Mouse (Mus musculus): ENCODE results near the gene Fcho1. TPM values are rescaled to one million over a fixed set of nuclear protein-coding genes. Genes with fewer than 3 reads are reported as not detected.

The Fcho1 gene
- total RNA-seq, 2 experiments from 2014 or later: not detected

GRCm38 (mm10) chr8:71687616-71688015, 37.9 kb downstream of the Fcho1 start:
- DNase-seq: no peak
- TF ChIP-seq CTCF (IDR thresholded peaks at IDR 0.05): no peak
- Histone ChIP-seq H3K4me3 (no peak overlapping the region), H3K27ac (no peak overlapping the region)
- intact Hi-C loops (cut with DNase I): no loop called here

DNA sequence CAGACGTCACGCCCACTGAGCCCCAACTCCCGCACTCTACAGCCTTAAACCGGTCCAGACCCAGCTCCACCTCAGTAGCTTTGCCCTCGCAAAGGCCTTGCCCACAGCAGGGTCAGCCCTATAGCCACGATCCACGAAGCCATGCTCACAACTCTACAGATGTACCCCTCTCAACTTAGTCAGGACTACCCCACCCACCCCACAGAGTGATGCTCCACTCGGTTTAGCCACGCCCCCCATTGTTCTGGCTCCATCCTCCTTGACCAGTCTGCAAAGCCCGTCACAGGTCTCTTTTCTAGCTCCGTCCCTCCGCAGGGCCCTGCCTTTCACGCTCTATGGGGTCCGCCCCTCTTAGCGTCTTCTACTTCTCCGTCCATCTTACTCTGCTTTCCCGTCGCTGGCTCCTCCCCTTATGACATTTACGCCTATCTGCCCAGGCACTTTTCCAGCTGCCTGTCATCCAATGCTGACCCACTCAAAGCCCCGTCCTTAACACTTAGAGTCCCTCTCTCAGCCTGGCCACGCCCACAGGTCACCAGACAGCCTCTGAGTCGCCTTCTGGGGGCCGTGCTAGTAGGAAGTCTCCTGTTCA, 39.3 kb downstream of the Fcho1 start:
- Histone ChIP-seq H3K4me3 (no peak overlapping the region), H3K27ac (no peak overlapping the region)
- TF ChIP-seq CTCF (IDR thresholded peaks at IDR 0.05): no peak
- DNase-seq: no peak
- intact Hi-C loops (cut with DNase I): no loop called here

GRCm38 (mm10) chr8:71685573-71685972, 39.9 kb downstream of the Fcho1 start:
- intact Hi-C loops (cut with DNase I): no loop called here
- no peak for TF ChIP-seq CTCF (IDR thresholded peaks at IDR 0.05)
- no peak for DNase-seq
- Histone ChIP-seq H3K4me3 (no peak overlapping the region), H3K27ac (no peak overlapping the region)

- intact Hi-C loops (cut with DNase I): no loop called here
- no peak for TF ChIP-seq CTCF (IDR thresholded peaks at IDR 0.05)
- no peak for DNase-seq
- Histone ChIP-seq H3K4me3 (no peak overlapping the region), H3K27ac (no peak overlapping the region)
Observed at GRCm38 (mm10) chr8:71684701-71685100, 40.8 kb downstream of the Fcho1 start.

DNA sequence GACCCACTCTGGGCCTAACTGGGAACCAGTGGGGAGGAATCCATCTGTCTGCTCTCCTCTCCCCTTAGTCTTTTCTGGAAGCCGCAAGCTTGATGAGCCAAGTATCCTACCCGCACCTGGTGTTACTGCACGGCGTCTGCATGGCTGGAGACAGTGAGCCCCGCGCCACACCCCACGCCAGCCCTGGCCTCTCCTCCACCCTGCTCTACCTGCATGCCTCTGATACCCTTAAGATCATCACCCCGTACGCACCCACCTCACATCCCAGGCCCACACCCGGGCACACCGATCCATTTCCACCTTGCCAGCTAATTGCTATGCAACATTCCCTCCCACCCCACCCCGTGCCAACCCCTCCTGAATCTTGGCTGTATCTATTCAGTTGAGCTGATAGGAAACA, 42.7 kb downstream of the Fcho1 start:
- intact Hi-C loops (cut with DNase I): no loop called here
- no peak for TF ChIP-seq CTCF (IDR thresholded peaks at IDR 0.05)
- no peak for DNase-seq
- Histone ChIP-seq H3K27ac (no peak overlapping the region), H3K4me3 (no peak overlapping the region)

DNA sequence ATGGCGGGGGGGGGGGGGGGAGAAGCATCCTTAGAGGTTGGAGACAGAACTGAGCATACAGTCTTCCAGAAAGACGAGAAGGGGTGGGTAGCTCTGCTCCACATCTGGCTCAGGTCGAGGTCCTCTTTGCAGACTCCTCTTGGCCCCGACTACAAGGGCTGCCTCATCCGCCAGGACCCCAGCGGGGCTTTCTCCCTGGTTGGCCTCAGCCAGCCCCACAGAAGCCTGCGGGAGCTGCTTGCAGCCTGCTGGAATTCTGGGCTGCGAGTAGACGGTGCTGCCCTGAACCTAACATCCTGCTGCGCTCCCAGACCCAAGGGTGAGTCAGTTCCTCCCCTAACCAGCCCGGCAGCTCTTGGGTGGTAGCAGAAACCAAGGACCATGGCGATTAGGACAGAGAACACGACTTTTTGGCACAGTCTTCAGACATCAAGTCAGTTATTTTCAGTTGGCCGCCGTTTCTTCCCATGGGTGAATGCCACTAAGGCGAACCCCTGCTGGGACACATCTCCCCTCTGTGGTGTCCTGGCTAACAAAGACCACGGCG, 44.1 kb downstream of the Fcho1 start:
- no peak for TF ChIP-seq CTCF (IDR thresholded peaks at IDR 0.05)
- intact Hi-C loops (cut with DNase I): no loop called here
- Histone ChIP-seq H3K4me3 (no peak overlapping the region), H3K27ac (no peak overlapping the region)
- DNase-seq: no peak

DNA sequence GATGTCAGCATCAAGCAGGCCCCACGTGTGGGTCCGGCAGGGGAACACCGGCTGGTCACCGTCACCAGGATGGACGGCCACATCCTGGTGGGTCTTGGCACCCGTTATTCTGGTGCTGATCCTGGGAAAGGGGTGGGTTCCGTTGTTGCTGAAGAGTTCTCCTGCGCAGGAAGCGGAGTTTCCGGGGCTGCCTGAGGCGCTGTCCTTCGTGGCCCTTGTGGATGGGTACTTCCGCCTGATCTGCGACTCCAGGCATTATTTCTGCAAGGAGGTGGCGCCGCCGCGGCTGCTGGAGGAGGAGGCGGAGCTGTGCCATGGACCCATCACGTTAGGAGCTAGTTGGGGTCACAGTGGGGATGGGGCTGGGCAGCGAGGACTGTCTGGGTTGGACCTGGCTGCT, 45.0 kb downstream of the Fcho1 start:
- Histone ChIP-seq H3K27ac (no peak overlapping the region), H3K4me3 (no peak overlapping the region)
- no peak for TF ChIP-seq CTCF (IDR thresholded peaks at IDR 0.05)
- intact Hi-C loops (cut with DNase I): no loop called here
- DNase-seq: no peak

DNA sequence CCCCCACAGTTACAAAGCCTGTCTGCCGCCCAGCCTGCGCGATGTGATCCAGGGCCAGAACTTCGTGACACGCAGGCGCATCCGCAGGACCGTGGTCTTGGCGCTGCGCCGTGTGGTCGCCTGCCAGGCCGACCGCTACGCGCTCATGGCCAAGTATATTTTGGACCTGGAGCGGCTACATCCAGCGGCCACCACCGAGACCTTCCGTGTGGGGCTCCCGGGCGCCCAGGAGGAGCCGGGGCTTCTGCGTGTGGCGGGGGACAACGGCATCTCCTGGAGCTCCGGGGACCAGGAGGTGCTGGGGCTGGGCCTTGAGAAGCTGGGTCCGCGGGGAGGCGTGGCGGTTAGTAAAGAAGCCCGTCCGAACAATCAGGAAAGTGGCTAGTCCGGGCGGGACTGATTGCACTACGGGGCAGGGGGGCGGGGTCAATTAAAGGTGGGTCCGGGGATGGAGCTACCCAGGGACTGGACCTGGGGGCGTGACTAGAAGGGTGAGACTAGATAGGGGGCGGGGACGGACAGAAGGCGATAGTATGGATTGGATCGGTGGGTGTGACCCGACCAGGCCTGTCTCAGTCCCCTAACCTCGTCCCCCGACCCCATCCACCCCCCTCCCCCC, 45.9 kb downstream of the Fcho1 start:
- TF ChIP-seq CTCF (IDR thresholded peaks at IDR 0.05): no peak
- Histone ChIP-seq H3K27ac (no peak overlapping the region), H3K4me3 (peak overlapping the region; percentile 56)
- DNase-seq: peak; percentile 57
- intact Hi-C loops (cut with DNase I): no loop called here

DNA sequence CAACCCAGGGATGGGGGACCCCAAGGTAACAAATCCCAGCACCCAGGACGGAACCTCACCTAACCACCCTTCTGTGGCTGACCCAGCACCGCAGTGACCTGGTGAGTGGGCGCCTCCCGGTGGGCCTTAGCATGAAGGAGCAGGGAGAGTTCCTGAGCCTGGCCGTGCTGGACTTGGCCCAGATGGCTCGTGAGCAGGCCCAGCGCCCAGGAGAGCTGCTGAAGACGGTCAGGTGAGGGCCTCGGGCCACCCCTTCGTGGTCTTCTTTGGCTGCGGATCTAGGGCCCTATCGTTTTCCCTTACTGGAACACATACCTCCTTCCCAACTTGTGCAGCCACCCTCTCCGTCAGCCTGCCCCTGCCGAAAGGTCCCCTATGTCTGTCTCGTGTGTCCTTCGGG, 46.4 kb downstream of the Fcho1 start:
- intact Hi-C loops (cut with DNase I): no loop called here
- TF ChIP-seq CTCF (IDR thresholded peaks at IDR 0.05): no peak
- Histone ChIP-seq H3K4me3 (peak overlapping the region; percentile 56), H3K27ac (no peak overlapping the region)
- DNase-seq: no peak

- no peak for DNase-seq
- H3K27ac ChIP-seq: no peak overlapping the region; the same call in 1 of the 2 replicates
- no peak overlapping the region; the same call in 1 of the 2 replicates for H3K4me3 ChIP-seq
- intact Hi-C loops (cut with DNase I): no loop called here
- no peak for TF ChIP-seq CTCF (IDR thresholded peaks at IDR 0.05)
Observed at GRCm38 (mm10) chr8:71678216-71678615, 47.3 kb downstream of the Fcho1 start.

DNA sequence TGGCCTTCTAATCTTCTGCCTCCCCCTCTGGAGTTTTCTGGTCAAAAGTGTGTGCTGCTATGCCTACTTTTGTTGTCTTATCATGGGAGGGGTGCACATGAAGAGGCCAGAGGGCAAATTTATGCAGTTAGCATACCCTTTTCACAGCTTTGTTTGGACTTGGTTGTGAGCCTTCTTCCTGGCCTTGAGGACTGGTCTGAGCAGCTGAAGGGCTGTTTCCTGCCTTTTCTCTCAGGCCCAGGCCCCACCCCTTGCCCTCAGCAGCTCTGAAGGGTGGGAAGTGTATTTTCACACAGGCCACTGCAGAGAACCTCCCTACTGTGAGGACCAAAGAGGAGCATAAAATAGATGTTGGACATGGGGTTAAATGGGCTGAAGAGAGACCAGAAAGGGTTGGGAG, 48.0 kb downstream of the Fcho1 start:
- Histone ChIP-seq H3K27ac (peak overlapping the region; percentile 86), H3K4me3 (peak overlapping the region; percentile 86)
- no peak for TF ChIP-seq CTCF (IDR thresholded peaks at IDR 0.05)
- no peak for DNase-seq
- intact Hi-C loops (cut with DNase I): no loop called here

DNA sequence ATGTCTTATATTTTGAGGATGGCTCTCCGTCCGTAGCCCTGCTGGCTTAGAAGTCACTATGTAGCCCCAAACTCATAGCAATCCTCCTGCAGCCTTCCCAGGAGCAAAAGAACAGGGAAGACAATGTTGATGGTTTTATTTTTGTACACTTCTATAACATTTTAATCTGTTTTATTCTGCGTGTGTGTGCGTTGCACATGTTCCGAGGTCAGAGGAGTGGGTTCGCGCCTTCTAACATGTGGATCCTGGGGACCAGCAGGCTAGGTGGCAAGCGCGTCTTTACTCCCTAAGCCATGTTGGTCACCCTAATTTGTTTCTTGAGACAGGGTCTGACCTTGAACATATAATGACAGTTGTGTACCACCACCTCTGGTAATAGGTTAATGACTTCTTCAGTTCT, 48.7 kb downstream of the Fcho1 start:
- intact Hi-C loops (cut with DNase I): no loop called here
- no peak for TF ChIP-seq CTCF (IDR thresholded peaks at IDR 0.05)
- DNase-seq: no peak
- Histone ChIP-seq H3K4me3 (peak overlapping the region; percentile 86), H3K27ac (peak overlapping the region; percentile 86)

GRCm38 (mm10) chr8:71676020-71676741, 49.3 kb downstream of the Fcho1 start, which contains the start of gene Jak3:
Gene Jak3, plus strand, starts transcription at chr8:71676296.
- no peak for TF ChIP-seq CTCF (IDR thresholded peaks at IDR 0.05)
- Histone ChIP-seq H3K4me3 (peak within 1 kb of the TSS; percentile 86), H3K27ac (peak within 1 kb of the TSS; percentile 86)
- intact Hi-C loops (cut with DNase I): no loop called here
- DNase-seq: peak; percentile 67

All from gastrocnemius, adult 2 months (tissue).